In genomic region chr10:19578409-19578986, GRCm38 (mm10) we compare ENCODE assay signal across 8 mouse cellular contexts. TPM values are rescaled to one million over a fixed set of nuclear protein-coding genes. Genes with fewer than 3 reads are reported as not detected.
DNase-seq lines count a peak whose midpoint lies in the region.

No protein-coding gene starts in this region.

- DNase-seq in cerebellum, postnatal 14 days, result peak; percentile 61 to 72
- no peak for DNase-seq in cerebellum, adult 11-12 months
- DNase-seq in left cerebral cortex, adult 18-20 months (ENCODE audit: low spot score in 2 of 2), result peak; percentile 44 to 52
- DNase-seq in left cerebral cortex, adult 11 months (ENCODE audit: low spot score), result no peak
- peak; percentile 73 for DNase-seq in brain, adult 2 months (ENCODE audit: low read depth, low spot score)
- peak; percentile 56 for DNase-seq in lung, postnatal 14 days
- DNase-seq in embryo, embryonic 10.5 days (ENCODE audit: low spot score), result no peak
- no peak for DNase-seq in spleen, postnatal 4 days (ENCODE audit: low spot score in 2 of 2)

RNA-seq across cellular contexts. Expression of gene Ifngr1, which starts 13.3 kb away (rescaled TPM):
- 10 to 100 TPM; 18.5 to 18.6 TPM for total RNA-seq in left cerebral cortex, adult 18-20 months (2021)

RNA-seq across cellular contexts. Expression of gene Il22ra2, which starts 43.3 kb away (rescaled TPM):
- total RNA-seq in left cerebral cortex, adult 18-20 months (2021), result not detected

Comparison
In these comparisons a context has a peak if more than half of its experiments do, and no peak if none do; other contexts are left out.
1. DNase-seq: peak in cerebellum, postnatal 14 days (2 of 2), left cerebral cortex, adult 18-20 months (2 of 2), brain, adult 2 months (single experiment) and lung, postnatal 14 days (single experiment); none in cerebellum, adult 11-12 months (single experiment), left cerebral cortex, adult 11 months (single experiment), embryo, embryonic 10.5 days (single experiment) and spleen, postnatal 4 days (0 of 2).